Mouse (Mus musculus) thymus, postnatal 25 days (tissue): ENCODE data around the gene Car9.
"Not testable (repeated sequence)": the region's sequence is repeated elsewhere in the genome, so short reads cannot be mapped to it uniquely, and the experiment has no call there.

Experiments used
- DNase-seq: peaks from one replicate; pipeline ENCODE4 v3.0.0; 2022

Gene Car9

GRCm38 (mm10) chr4:43506536-43507185, at the start of gene Car9:
TSS of gene Car9 (plus strand) at chr4:43506966.
- no peak for DNase-seq

- peak; percentile 45 for DNase-seq
Measured at GRCm38 (mm10) chr4:43457124-43457523, 49.6 kb upstream of the Car9 start.

- DNase-seq: no peak
Measured at GRCm38 (mm10) chr4:43463102-43463501, 43.7 kb upstream of the Car9 start.

- no peak for DNase-seq
Measured at GRCm38 (mm10) chr4:43465935-43466334, 40.8 kb upstream of the Car9 start.

GRCm38 (mm10) chr4:43466872-43467271, 39.9 kb upstream of the Car9 start:
- DNase-seq: no peak

- no peak for DNase-seq
Measured at GRCm38 (mm10) chr4:43470301-43470700, 36.5 kb upstream of the Car9 start.

GRCm38 (mm10) chr4:43473636-43474035, 33.1 kb upstream of the Car9 start:
- no peak for DNase-seq

- peak; percentile 40 for DNase-seq
Measured at GRCm38 (mm10) chr4:43476604-43477003, 30.2 kb upstream of the Car9 start.

- peak; percentile 90 for DNase-seq
Measured at GRCm38 (mm10) chr4:43477857-43478533, 28.8 kb upstream of the Car9 start.

GRCm38 (mm10) chr4:43478534-43478858, 28.3 kb upstream of the Car9 start:
- no peak for DNase-seq

- DNase-seq: peak; percentile 80
Measured at GRCm38 (mm10) chr4:43478906-43479832, 27.6 kb upstream of the Car9 start.

- no peak for DNase-seq
Measured at GRCm38 (mm10) chr4:43480985-43481384, 25.8 kb upstream of the Car9 start.

- DNase-seq: peak; percentile 77
Measured at GRCm38 (mm10) chr4:43481894-43482456, 24.8 kb upstream of the Car9 start.

GRCm38 (mm10) chr4:43482591-43482990, 24.2 kb upstream of the Car9 start:
- DNase-seq: peak; percentile 58

- DNase-seq: peak; percentile 83
Measured at GRCm38 (mm10) chr4:43483535-43484091, 23.2 kb upstream of the Car9 start, which contains the start of gene Sit1. TSS of gene Sit1 (minus strand) at chr4:43483734.

- DNase-seq: not testable (repeated sequence)
Measured at GRCm38 (mm10) chr4:43485666-43486065, 21.1 kb upstream of the Car9 start.

- no peak for DNase-seq
Measured at GRCm38 (mm10) chr4:43489611-43490010, 17.2 kb upstream of the Car9 start.

- DNase-seq: no peak
Measured at GRCm38 (mm10) chr4:43490801-43491200, 16.0 kb upstream of the Car9 start.

GRCm38 (mm10) chr4:43492101-43492820, 14.5 kb upstream of the Car9 start:
- DNase-seq: no peak

- DNase-seq: peak; percentile 90
Measured at GRCm38 (mm10) chr4:43492821-43493185, 14.0 kb upstream of the Car9 start, which contains the start of gene Ccdc107. TSS of gene Ccdc107 (plus strand) at chr4:43492900.

GRCm38 (mm10) chr4:43493186-43493845, 13.4 kb upstream of the Car9 start:
- peak; percentile 99 for DNase-seq

GRCm38 (mm10) chr4:43493846-43494240, 12.9 kb upstream of the Car9 start:
- no peak for DNase-seq
